Mouse (Mus musculus) adrenal gland, adult 8-10 months (tissue): ENCODE results near the gene Kptn. TPM values are rescaled to one million over a fixed set of nuclear protein-coding genes. Genes with fewer than 3 reads are reported as not detected.
A peak's percentile ranks its signal among the peaks of the same experiment; 100 is the strongest.

Source experiments
- DNase-seq: peaks from one replicate; pipeline ENCODE4 v3.0.0; 2022
- total RNA-seq, 4 experiments: library from RNA; stranded (reverse); gene quantifications; 2 replicates each; pipeline ENCODE4 v1.2.4; 2022

Kptn gene
- total RNA-seq, result 10 to 100 TPM; 19.6 to 35.1 (median 30.2) TPM

- DNase-seq, result peak; percentile 87
Observed at GRCm38 (mm10) chr7:16119569-16120261, at the start of gene Kptn. Kptn (plus strand) TSS chr7:16119895.

- no peak for DNase-seq
Observed at GRCm38 (mm10) chr7:16070846-16071245, 48.8 kb upstream of the Kptn start.

GRCm38 (mm10) chr7:16071906-16072305 lies 47.8 kb upstream of the Kptn start:
- no peak for DNase-seq

- no peak for DNase-seq
Observed at GRCm38 (mm10) chr7:16079947-16080346, 39.7 kb upstream of the Kptn start.

DNA sequence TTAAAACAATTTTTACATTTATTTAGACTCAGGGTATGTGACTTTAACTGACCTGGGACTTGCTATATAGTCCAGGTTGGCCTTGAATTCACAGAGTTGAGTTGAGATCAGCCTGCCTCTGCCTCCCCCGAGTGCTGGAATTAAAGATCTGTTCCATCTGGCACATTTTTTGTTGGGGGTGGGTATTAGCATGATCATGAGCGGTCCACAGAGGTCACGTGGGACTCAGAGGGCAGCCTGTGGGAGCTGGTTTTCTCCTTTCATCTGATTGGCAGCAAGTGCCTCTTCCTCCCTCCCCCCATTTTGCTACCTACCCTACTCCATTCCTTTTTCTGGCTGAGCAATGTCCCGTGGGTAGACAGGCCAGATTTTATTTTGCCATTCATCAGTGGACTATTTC lies 39.1 kb upstream of the Kptn start:
- DNase-seq, result no peak

- no peak for DNase-seq
Observed at GRCm38 (mm10) chr7:16083361-16083760, 36.3 kb upstream of the Kptn start.

DNA sequence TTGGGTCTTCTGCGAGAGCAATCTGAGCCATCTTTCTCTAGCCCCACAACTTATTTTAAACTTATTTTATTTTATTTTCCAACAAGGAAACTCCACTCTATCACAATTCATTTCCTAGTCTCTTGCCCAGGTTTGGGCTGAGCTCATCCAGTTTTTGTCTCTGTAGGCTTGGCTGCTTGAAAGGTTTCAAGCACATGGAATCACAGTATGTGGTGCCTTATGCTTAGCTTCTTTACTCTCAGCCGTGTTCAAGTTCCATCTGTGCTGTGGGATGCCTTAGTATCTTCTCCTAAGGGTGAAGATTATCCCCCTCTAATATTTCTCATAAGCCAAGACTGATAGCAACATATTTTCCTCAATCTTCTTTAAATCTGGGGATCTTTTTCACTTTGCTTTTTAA lies 32.1 kb upstream of the Kptn start:
- DNase-seq, result no peak

DNA sequence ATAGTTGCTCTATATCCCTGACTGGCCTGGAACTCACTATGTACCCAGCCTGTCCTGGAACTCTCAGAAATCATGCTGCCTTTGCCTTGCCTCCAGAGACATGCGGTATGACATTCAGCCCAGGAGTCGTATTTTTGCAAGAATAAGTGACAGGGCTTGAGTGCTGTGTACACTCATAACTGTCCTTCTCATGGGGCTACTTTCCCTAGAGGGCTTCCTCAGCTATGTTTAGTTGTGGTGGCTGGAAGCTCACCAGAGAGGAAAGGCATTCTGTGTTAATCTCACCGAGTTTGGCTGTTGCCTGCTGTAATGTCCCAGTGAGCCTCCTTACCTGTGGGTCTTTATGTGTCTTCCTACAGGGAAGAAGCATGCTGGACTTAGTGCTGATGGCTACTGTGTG lies 25.1 kb upstream of the Kptn start:
- no peak for DNase-seq

DNA sequence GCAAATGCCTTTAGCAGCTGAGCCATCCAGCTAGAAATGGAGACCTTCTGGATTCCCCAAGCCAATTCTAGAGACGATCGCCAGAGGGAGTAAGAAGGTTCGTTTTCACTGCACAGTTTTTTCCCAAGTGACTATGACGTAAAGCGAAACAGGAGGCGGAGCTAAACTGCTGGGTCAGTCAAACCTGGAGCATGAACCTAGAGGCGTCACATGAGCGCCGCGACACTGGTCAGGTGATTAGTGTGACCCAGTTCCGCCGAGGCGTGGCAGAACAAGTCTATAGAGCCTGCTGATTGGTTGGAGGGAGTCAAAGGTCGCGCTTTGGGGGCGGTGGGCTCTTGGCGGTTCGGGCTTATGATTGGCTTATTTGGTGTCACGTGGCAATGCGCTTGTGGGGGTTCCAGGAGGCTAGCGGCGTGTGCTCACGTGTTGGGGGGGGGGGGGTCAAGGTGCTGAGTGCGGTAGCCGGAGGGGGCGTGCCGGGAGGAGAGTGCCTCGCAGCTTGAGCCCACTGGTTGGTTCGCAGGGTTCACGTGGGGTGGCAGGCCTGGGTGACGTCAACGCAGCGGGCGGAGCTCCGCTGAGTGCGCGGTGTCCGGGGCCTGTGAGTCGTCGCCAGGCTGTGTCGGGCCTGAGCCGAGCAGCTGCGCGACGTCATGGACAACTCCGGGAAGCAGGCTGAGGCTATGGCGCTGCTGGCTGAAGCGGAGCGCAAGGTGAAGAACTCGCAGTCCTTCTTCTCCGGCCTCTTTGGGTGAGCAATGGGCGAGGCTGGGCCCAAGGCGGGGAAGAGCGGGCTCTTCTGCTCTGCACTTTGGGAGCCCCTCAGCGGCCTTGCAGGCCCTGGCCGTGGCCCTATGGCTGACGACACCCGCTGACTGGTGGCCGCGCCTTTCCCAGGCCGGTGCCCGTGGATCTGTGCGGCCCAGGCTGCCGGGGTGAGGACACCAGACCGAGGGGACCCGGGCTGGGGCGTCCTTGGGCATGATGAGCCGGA lies 21.4 kb upstream of the Kptn start, which contains the start of gene Napa:
Napa (plus strand) TSS at position 438 of the 997 bp plus-strand sequence.
- peak; percentile 100 for DNase-seq

DNA sequence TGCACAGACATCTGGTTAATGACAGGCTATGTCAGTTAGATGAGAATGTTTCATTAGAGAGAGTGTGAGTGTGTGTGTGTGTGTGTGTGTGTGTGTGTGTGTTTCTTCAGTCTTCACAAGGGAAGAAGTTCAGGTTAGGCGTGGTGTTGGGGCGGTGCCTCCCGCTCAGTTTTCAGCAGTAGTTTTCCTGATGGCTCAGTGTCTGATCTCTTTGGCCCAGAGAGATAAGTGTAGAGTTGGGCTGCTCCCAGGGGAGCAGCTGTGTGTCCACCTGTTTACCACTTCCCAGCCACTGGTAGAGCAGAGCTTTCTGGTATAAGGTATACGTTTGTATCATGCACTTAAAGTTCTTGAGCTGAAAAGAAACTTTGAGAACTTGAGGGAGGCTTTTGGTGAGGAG lies 19.8 kb upstream of the Kptn start:
- no peak for DNase-seq

GRCm38 (mm10) chr7:16101081-16101480 lies 18.6 kb upstream of the Kptn start:
- no peak for DNase-seq

DNA sequence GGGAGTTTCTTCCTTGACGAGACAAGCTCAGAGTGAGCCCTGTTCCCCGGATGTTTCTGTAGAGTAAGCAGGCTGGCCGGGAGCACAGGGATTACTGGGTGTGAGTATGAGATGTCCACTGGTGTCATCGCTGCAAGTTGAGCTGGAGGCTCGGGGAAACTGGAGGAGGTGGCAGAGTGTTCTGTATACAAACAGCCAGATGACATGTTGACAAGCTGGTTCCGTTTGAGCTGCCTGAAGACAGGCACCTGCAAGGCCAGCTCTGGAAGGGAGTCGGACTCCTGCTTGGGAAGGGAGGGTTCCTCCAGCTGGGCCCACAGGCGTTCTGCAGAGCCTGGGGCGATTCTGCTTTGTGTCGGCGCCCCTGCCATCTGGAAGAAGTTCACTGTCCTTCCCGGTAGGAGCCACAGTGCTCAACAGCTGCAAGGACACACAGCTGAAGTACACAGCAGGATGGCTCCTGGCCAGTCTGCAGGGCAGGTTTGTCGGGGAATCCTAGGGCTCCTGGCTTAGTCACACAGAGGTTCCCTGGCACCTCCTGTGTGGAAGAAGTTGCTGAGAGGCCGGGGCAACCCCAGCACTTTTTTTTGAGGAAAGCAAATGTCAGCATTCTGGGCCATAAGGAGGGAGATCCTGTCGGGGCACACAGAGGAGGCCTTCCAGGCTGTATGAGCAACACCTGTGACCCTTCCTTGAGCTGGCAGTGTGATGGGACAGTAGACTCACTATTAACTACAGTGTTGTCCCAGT lies 17.8 kb upstream of the Kptn start:
- DNase-seq, result no peak

GRCm38 (mm10) chr7:16102686-16103226 lies 16.9 kb upstream of the Kptn start:
- no peak for DNase-seq

- DNase-seq, result no peak
Observed at GRCm38 (mm10) chr7:16103760-16104159, 15.9 kb upstream of the Kptn start.

- no peak for DNase-seq
Observed at GRCm38 (mm10) chr7:16104611-16105388, 14.9 kb upstream of the Kptn start.

DNA sequence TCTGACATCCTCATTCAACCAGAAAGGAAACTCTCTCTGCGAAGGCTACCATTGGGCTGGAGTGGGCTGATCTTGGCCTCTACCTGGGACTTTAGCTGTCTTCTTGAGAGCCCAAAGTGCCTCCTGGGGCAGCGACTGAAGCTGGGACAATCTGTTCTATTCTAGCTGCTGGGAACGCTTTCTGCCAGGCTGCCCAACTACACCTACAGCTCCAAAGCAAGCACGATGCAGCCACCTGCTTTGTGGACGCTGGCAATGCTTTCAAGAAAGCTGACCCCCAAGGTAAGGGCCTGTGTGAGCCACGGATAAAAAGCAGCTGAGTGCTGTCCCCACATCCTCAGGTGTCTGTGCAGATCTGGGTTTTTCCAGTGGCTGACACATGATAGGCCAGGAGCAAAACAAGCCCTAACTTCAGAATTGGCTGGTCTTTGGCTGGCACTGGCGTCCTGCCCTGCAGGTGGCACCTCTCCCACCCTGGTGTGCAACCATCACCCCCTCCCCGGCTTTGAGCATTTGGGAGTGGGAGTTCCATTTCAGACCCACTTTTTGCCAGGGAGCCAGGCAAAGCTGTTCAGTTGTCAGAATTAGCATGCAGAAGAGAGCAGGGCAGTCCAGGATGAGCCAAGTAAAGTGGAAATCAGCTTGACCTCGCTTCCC lies 10.7 kb upstream of the Kptn start:
- no peak for DNase-seq

DNA sequence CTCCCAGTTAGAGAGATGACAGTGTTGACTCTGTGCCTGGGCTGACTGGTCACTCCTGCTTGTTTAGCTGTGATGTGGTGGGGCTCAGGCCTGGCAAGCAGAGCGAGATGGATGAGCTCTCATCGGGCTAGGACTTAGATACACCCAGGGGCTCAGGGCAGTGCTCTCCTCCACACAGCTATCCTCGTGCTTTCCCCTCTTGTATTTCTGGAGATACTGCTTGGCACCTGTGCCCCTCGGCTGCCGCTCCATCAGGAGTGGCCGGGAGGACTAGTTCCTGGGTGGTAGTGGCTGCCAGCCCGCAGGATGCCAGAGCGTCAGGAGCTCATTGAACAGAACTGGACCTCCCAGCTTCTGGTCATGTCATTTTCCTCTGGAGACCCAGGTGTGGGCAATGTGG lies 9.5 kb upstream of the Kptn start:
- DNase-seq, result no peak

GRCm38 (mm10) chr7:16111284-16112090 lies 8.2 kb upstream of the Kptn start:
- DNase-seq, result no peak

- DNase-seq, result no peak
Observed at GRCm38 (mm10) chr7:16116418-16116817, 3.3 kb upstream of the Kptn start.

DNA sequence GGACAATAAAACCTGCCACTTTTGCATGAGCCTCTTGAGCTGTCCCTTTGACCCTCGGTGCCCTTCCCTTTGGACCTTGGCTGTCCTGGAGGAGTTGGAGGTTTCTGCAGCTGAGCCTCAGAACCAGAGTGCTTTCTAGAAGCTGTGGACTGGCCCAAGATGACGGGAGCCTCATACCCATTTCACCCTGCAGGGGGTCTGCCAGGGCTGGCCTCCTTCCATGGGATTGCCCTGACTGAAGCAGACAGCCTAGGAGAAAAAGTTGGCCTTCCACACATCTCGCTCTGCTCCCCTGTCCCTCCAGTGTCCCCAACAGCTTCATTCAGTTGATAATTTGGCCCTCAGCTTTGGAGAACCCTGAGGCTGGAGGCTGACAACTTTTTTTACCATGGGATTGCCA lies 2.6 kb upstream of the Kptn start:
- no peak for DNase-seq
